Mouse (Mus musculus) thymus, adult 2 months (tissue): Measurements from ENCODE around the gene Rgs10. TPM values are rescaled to one million over a fixed set of nuclear protein-coding genes. Genes with fewer than 3 reads are reported as not detected.

Source experiments
- DNase-seq: peaks from one replicate; pipeline ENCODE4 v3.0.0; 2021
- H3K27ac ChIP-seq: fragments of 200-500 bp; 2 replicates; pipeline ENCODE4 v1.5.1; 2012; ENCODE audit warnings: low read length, control low read depth; ENCODE audit not compliant: control insufficient read depth, insufficient read depth
- H3K27me3 ChIP-seq: fragments of 200-500 bp; 2 replicates; pipeline ENCODE4 v1.6.1; 2012; ENCODE audit warnings: mild to moderate bottlenecking, low read length, moderate library complexity, mixed read lengths; ENCODE audit not compliant: control insufficient read depth, insufficient read depth
- H3K36me3 ChIP-seq: fragments of 200-500 bp; 2 replicates; pipeline ENCODE4 v1.6.1; 2012; ENCODE audit warnings: mild to moderate bottlenecking, low read length, moderate library complexity; ENCODE audit not compliant: control insufficient read depth, insufficient read depth
- H3K4me1 ChIP-seq: fragments of 200-500 bp; replicated peaks from 2 replicates; pipeline ENCODE4 v1.6.1; 2012; ENCODE audit warnings: low read length; ENCODE audit not compliant: control insufficient read depth, insufficient read depth
- H3K4me3 ChIP-seq: fragments of 200-500 bp; 2 replicates; pipeline ENCODE4 v1.5.1; 2012; ENCODE audit warnings: mild to moderate bottlenecking, low read length, control low read depth, moderate library complexity; ENCODE audit not compliant: control insufficient read depth, insufficient read depth
- CTCF ChIP-seq: fragments of 200-500 bp; IDR thresholded peaks from 2 replicates; pipeline ENCODE4 v1.5.1; 2012; ENCODE audit warnings: mild to moderate bottlenecking, control low read depth, low read length, moderate library complexity, borderline replicate concordance; ENCODE audit not compliant: control insufficient read depth, poor library complexity, insufficient read depth; ENCODE audit errors: extremely low read depth
- POLR2A ChIP-seq: fragments of 200-500 bp; IDR thresholded peaks from 2 replicates; pipeline ENCODE4 v1.6.1; 2012; ENCODE audit warnings: mild to moderate bottlenecking, low read length, control low read depth, moderate library complexity; ENCODE audit not compliant: control insufficient read depth, poor library complexity, insufficient read depth; ENCODE audit errors: extremely low read depth
- WGBS: fragments of 180-500 bp; shearing (Covaris S2); methylation state at CpG from one replicate; pipeline ENCODE4 v1.1.7; 2018; 5-methylcytosine and 5-hydroxymethylcytosine counted together
- polyA plus RNA-seq: library from polyadenylated mRNA; depleted of rRNA; stranded (reverse); fragments of >200 nt; gene quantifications from 2 replicates; pipeline ENCODE4 v1.2.3, GENCODE M21; 2012

Rgs10 gene
- polyA plus RNA-seq, 1 experiment, result 71.8 TPM

GRCm38 (mm10) chr7:128359741-128360140, 58.8 kb downstream of the Rgs10 start:
- H3K36me3 ChIP-seq, result no peaks in the 10 kb centered on the region
- 65% methylated on average over 9 of the region's 9 CpGs for WGBS

DNA sequence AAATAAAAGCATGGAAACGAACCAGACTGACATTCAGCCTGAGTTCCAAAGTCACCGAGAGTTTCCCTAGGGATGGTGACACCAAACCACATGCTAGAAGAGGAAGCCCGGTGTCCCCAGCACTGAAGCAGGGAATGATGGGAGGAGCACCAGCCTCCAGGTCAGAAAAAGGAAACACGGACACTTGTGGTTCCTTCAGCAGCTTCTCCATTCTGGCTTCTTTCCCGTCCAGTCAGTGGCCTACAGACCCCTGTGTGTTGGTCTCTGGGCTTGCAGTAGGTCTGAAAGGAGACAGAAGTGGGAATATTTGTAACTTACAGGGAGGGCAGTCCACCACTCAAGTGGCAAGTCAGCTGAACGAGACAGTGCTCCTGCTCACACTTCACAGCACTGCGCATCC, 59.4 kb downstream of the Rgs10 start:
- Histone ChIP-seq H3K36me3 (no peaks in the 10 kb centered on the region), H3K4me3 (no peak overlapping the region), H3K4me1 (peaks cover 8% of the 10 kb centered on the region), H3K27ac (no peak overlapping the region), H3K27me3 (no peaks in the 10 kb centered on the region)
- TF ChIP-seq POLR2A (no peak), CTCF (no peak)
- DNase-seq, result no peak
- WGBS, result 57% methylated on average over 7 of the region's 7 CpGs

More at GRCm38 (mm10) chr7:128359741-128360140, 58.8 kb downstream of the Rgs10 start:
- Histone ChIP-seq H3K4me1 (peaks cover 8% of the 10 kb centered on the region), H3K27me3 (no peaks in the 10 kb centered on the region), H3K27ac (no peak overlapping the region), H3K4me3 (no peak overlapping the region)
- TF ChIP-seq POLR2A (no peak), CTCF (peak; percentile 35; the same call in 1 of the 2 replicates)
- DNase-seq, result peak; percentile 64

- TF ChIP-seq POLR2A, result no peak
- no peak for TF ChIP-seq CTCF
- Histone ChIP-seq H3K4me3 (no peak overlapping the region), H3K36me3 (no peaks in the 10 kb centered on the region), H3K27me3 (no peaks in the 10 kb centered on the region), H3K4me1 (peaks cover 8% of the 10 kb centered on the region), H3K27ac (0 out of 2 replicates have a peak overlapping the region, but pooled peaks have one; percentile 6)
- WGBS, result 70% methylated on average over 9 of the region's 9 CpGs
- DNase-seq, result no peak
Measured at GRCm38 (mm10) chr7:128358741-128359140, 59.8 kb downstream of the Rgs10 start.

DNA sequence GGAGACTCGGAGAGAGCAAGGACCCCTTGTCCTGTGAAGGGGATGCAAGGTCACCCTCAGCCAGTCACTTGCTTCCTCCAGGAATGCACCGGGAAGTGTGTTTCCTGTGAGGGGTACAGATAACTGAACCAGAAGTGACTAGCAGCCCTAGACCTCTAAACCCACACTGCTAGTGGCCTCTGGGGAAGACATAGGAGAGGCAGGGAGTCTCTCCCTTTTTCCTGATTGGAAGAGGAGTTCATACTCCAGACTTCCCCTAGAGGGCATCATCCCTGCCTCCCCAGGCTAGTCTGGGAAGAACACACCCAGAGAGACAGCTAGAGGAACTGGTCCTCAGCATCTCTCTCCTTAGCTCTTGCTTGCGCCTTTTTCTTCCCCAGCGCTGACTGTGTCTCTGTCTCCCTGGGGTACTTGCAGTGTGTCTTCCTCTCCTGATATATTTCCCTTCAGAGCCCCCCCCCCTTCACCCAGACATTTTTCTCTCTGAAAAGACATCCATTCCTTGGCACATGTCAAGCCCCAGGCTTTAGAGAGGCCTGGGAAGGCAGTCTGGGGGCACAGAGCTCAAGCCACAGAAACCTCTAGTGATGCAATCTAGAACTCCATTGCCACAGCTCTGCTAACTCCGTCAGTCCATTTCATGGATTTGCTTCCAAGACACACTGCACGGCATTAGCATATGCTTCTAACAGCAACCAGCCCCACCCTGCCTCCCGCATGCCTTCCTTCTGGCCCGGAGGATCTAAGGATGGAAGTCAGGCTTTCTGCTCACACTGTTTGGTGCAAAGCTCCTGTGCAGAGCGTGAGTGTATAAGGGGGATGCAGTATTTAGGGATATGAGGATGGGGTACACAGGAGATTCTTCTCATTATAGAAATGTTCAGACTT, 61.4 kb downstream of the Rgs10 start:
- TF ChIP-seq CTCF, result no peak
- TF ChIP-seq POLR2A, result no peak
- no peak for DNase-seq
- no peak overlapping the region for H3K27ac ChIP-seq
- no peaks in the 10 kb centered on the region for H3K36me3 ChIP-seq
- no peak overlapping the region for H3K4me3 ChIP-seq
- H3K27me3 ChIP-seq, result no peaks in the 10 kb centered on the region
- WGBS, result 88% methylated on average over 9 of the region's 9 CpGs
- H3K4me1 ChIP-seq, result peaks cover 8% of the 10 kb centered on the region

- no peak for DNase-seq
- whole genome bisulfite sequencing, result 96% methylated on average over 5 of the region's 5 CpGs
- H3K4me1 ChIP-seq, result peaks cover 8% of the 10 kb centered on the region
Measured at GRCm38 (mm10) chr7:128355463-128355862, 63.1 kb downstream of the Rgs10 start.

GRCm38 (mm10) chr7:128352721-128353120, 65.8 kb downstream of the Rgs10 start:
- Histone ChIP-seq H3K27me3 (no peaks in the 10 kb centered on the region), H3K4me3 (no peak overlapping the region), H3K4me1 (no peaks in the 10 kb centered on the region), H3K36me3 (no peaks in the 10 kb centered on the region), H3K27ac (no peak overlapping the region)
- 88% methylated on average over 3 of the region's 3 CpGs for WGBS
- no peak for DNase-seq
- TF ChIP-seq CTCF, result no peak

More at GRCm38 (mm10) chr7:128355463-128355862, 63.1 kb downstream of the Rgs10 start:
- H3K36me3 ChIP-seq, result no peaks in the 10 kb centered on the region
- no peak overlapping the region for H3K27ac ChIP-seq
- H3K4me3 ChIP-seq, result no peak overlapping the region
- no peaks in the 10 kb centered on the region for H3K27me3 ChIP-seq
- TF ChIP-seq CTCF, result no peak
- TF ChIP-seq POLR2A, result no peak
